ENCODE assay signal across 10 mouse cellular contexts in genomic region chrX:140183003-140183402, GRCm38 (mm10).
DNase-seq lines count a peak whose midpoint lies in the region; ATAC-seq and TF ChIP-seq lines count a peak whose summit lies in the region.
"Had no signal": no experiment of that assay in that cellular context is flagged by ENCODE, and none has a peak within 500 bp of the region (broad histone marks: within the 10 kb centered on the region; RNA-seq: fewer than 3 reads in every experiment).

No protein-coding gene starts in this region.

- no peaks in the 10 kb centered on the region for H3K27me3 ChIP-seq in intestine, postnatal 0 days (replicated peaks; ENCODE audit: control insufficient read depth, insufficient read depth, low read length)
- peaks cover 6% of the 10 kb centered on the region; the same call in 1 of the 2 replicates for H3K27me3 ChIP-seq in intestine, embryonic 16.5 days (replicated peaks; ENCODE audit: control insufficient read depth, insufficient read depth, low read length)
- H3K27me3 ChIP-seq in thymus, adult 2 months (ENCODE audit: control insufficient read depth, insufficient read depth, low read length): no peaks in the 10 kb centered on the region
- H3K27me3 ChIP-seq in heart, embryonic 12.5 days (replicated peaks): no peaks in the 10 kb centered on the region
- H3K27me3 ChIP-seq: embryonic facial prominence, embryonic 15.5 days; heart, embryonic 13.5 days had no signal

- H3K27ac ChIP-seq in intestine, postnatal 0 days (ENCODE audit: low read depth, low read length): no peak overlapping the region
- H3K27ac ChIP-seq in intestine, embryonic 16.5 days (ENCODE audit: low read length): no peak overlapping the region
- no peak overlapping the region for H3K27ac ChIP-seq in thymus, adult 2 months (ENCODE audit: control insufficient read depth, insufficient read depth, low read length)
- H3K27ac ChIP-seq in heart, embryonic 12.5 days (ENCODE audit: poor library complexity, severe bottlenecking): no peak overlapping the region
- H3K27ac ChIP-seq: embryonic facial prominence, embryonic 15.5 days; heart, embryonic 13.5 days; lung, embryonic 15.5 days had no signal

- no peak for ATAC-seq in intestine, postnatal 0 days
- no peak for ATAC-seq in intestine, embryonic 16.5 days
- no peak for ATAC-seq in heart, embryonic 12.5 days (ENCODE audit: insufficient number of reproducible peaks, low FRiP score)

- H3K36me3 ChIP-seq in intestine, postnatal 0 days (ENCODE audit: control insufficient read depth, insufficient read depth): no peaks in the 10 kb centered on the region
- H3K36me3 ChIP-seq in intestine, embryonic 16.5 days (ENCODE audit: control insufficient read depth, insufficient read depth, low read length): no peaks in the 10 kb centered on the region
- no peaks in the 10 kb centered on the region for H3K36me3 ChIP-seq in thymus, adult 2 months (ENCODE audit: control insufficient read depth, insufficient read depth, low read length)
- no peaks in the 10 kb centered on the region for H3K36me3 ChIP-seq in heart, embryonic 12.5 days
- H3K36me3 ChIP-seq: embryonic facial prominence, embryonic 15.5 days; heart, embryonic 13.5 days; lung, embryonic 15.5 days had no signal

- H3K4me1 ChIP-seq in intestine, postnatal 0 days (replicated peaks; ENCODE audit: control insufficient read depth, insufficient read depth, low read length): no peaks in the 10 kb centered on the region
- no peaks in the 10 kb centered on the region for H3K4me1 ChIP-seq in intestine, embryonic 16.5 days (ENCODE audit: control insufficient read depth, insufficient read depth, low read length)
- H3K4me1 ChIP-seq in thymus, adult 2 months (replicated peaks; ENCODE audit: control insufficient read depth, insufficient read depth, low read length): no peaks in the 10 kb centered on the region
- no peaks in the 10 kb centered on the region for H3K4me1 ChIP-seq in heart, embryonic 12.5 days (replicated peaks)
- H3K4me1 ChIP-seq: embryonic facial prominence, embryonic 15.5 days; heart, embryonic 13.5 days; lung, embryonic 15.5 days had no signal

- DNase-seq in thymus, adult 2 months: peak; percentile 1
- DNase-seq in thymus, postnatal 25 days: no peak
- peak; percentile 2 for DNase-seq in adipocyte (ENCODE audit: low spot score)
- no peak for DNase-seq in cerebellum, adult 9-11 months

- H3K4me2 ChIP-seq in intestine, postnatal 0 days (replicated peaks; ENCODE audit: low read depth): no peak overlapping the region
- no peak overlapping the region for H3K4me2 ChIP-seq in intestine, embryonic 16.5 days (ENCODE audit: low read depth, low read length)
- H3K4me2 ChIP-seq in heart, embryonic 12.5 days: no peak overlapping the region
- H3K4me2 ChIP-seq: embryonic facial prominence, embryonic 15.5 days; heart, embryonic 13.5 days; lung, embryonic 15.5 days had no signal

- H3K9ac ChIP-seq in intestine, postnatal 0 days (ENCODE audit: low read depth, low read length): no peak overlapping the region
- H3K9ac ChIP-seq in intestine, embryonic 16.5 days (ENCODE audit: low read depth, low read length): no peak overlapping the region
- H3K9ac ChIP-seq in heart, embryonic 12.5 days: no peak overlapping the region
- H3K9ac ChIP-seq: embryonic facial prominence, embryonic 15.5 days; heart, embryonic 13.5 days; lung, embryonic 15.5 days had no signal

- TF ChIP-seq POLR2A in thymus, adult 2 months (IDR thresholded peaks at IDR 0.05; ENCODE audit: control insufficient read depth, extremely low read depth, insufficient read depth, low read length, poor library complexity): no peak

- H3K4me3 ChIP-seq in intestine, postnatal 0 days (ENCODE audit: low read depth, low read length): no peak overlapping the region
- H3K4me3 ChIP-seq in intestine, embryonic 16.5 days (ENCODE audit: low read length): no peak overlapping the region
- no peak overlapping the region for H3K4me3 ChIP-seq in thymus, adult 2 months (ENCODE audit: control insufficient read depth, insufficient read depth, low read length)
- H3K4me3 ChIP-seq in heart, embryonic 12.5 days: no peak overlapping the region
- H3K4me3 ChIP-seq: embryonic facial prominence, embryonic 15.5 days; heart, embryonic 13.5 days; lung, embryonic 15.5 days had no signal

- H3K9me3 ChIP-seq in intestine, postnatal 0 days (ENCODE audit: control insufficient read depth): no peaks in the 10 kb centered on the region
- no peaks in the 10 kb centered on the region for H3K9me3 ChIP-seq in intestine, embryonic 16.5 days (ENCODE audit: control insufficient read depth, low read length)
- no peaks in the 10 kb centered on the region for H3K9me3 ChIP-seq in heart, embryonic 12.5 days (replicated peaks)
- H3K9me3 ChIP-seq: embryonic facial prominence, embryonic 15.5 days; heart, embryonic 13.5 days; lung, embryonic 15.5 days had no signal

- 93% methylated on average over 3 of the region's 3 CpGs for WGBS in intestine, postnatal 0 days
- 91% methylated on average over 3 of the region's 3 CpGs for WGBS in intestine, embryonic 16.5 days
- WGBS in thymus, adult 2 months: 94% methylated on average over 3 of the region's 3 CpGs
- WGBS in heart, embryonic 12.5 days: 92% methylated on average over 3 of the region's 3 CpGs

- peak; percentile 63 for TF ChIP-seq CTCF in intestine, postnatal 0 days (IDR thresholded peaks at IDR 0.05; ENCODE audit: low read depth)
- no peak for TF ChIP-seq CTCF in thymus, adult 2 months (IDR thresholded peaks at IDR 0.05; ENCODE audit: borderline replicate concordance, control insufficient read depth, extremely low read depth, insufficient read depth, low read length, poor library complexity)

Comparison
In these comparisons a context has a peak if more than half of its experiments do, and no peak if none do; other contexts are left out.
1. DNase-seq: peak in thymus, adult 2 months (single experiment) and adipocyte (single experiment); none in thymus, postnatal 25 days (single experiment) and cerebellum, adult 9-11 months (single experiment).